Mouse (Mus musculus) G1E-ER4 (cell line): ENCODE data around the gene Sh3bgr. TPM values are rescaled to one million over a fixed set of nuclear protein-coding genes. Genes with fewer than 3 reads are reported as not detected.

Experiments used
- GATA1 ChIP-seq: IDR thresholded peaks from one replicate; pipeline ENCODE4 v1.8.0; 2012; ENCODE audit warnings: low read length, inconsistent platforms
- polyA plus RNA-seq: library from polyadenylated mRNA; stranded (reverse); fragments of >175 nt; gene quantifications from 2 replicates; pipeline ENCODE4 v1.2.3, GENCODE M21; 2012

Gene Sh3bgr
- polyA plus RNA-seq, 1 experiment = 0.09 TPM

DNA sequence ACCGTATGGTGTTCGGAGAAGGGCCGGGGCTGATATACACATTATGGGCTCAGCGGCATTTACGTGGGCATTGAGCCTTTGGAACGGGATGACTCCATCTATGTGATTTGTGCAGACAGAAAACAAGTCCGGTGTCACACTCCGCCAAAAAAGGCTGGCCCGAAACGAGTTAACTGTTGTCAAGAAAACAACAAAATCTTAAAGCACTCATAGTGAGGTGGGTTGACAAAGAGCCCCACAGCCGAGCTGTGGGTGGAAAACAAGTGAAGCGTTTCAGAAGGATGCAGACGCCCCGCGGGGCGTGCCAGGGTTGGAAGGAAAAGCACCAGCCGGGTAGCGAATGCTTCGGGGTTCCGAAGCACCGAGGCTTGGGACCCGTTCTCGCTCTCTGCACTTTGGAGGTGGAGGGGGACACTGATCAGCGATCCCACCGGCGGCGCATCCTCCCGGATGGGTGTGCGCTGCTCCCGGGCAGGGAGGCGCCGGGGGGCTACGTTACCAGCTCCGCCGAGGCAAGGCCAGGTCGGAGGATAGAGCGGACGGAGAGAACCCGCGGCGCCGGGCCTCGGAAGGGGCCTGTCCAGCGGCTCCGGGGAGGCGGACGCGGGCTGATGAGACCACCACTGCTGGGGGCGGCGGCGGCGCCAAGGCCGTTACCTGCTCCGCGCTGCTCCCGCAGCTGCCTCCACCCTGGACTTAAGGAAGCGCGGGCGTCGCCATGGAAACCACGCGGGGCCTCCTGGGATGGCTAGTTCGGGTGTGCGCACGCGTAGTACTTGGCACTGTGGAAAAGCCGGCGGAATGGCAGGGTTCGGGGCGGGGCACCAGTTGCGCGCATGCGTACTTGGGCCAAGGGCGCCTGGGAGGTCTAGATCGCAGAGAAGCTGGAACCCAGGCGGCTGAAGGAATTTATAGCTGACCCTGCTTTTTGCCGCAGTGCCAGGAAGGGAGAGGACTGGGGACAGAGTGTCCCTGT is 8.4 kb upstream of the Sh3bgr start, which contains the start of gene Lca5l:
Gene Lca5l, minus strand, starts transcription at position 741 of the 976 bp plus-strand sequence.
- no peak for TF ChIP-seq GATA1

DNA sequence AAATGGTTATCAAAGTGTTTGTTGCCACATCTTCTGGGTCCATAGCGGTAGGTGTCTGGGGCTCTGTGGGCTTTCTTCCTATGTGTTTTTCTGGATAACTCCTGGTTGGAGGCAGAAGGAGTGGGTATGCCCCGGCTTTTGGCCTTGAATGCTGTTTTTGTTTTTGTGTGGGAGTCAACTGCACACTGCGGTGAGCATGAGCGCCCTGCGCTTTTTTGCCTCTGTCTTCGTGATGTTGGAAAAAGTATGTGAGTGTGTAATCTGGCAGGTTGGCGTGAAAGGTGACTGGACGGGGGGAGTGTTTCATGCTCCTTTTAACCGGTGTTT is 415 bp downstream of the Sh3bgr start:
- TF ChIP-seq GATA1 = no peak

DNA sequence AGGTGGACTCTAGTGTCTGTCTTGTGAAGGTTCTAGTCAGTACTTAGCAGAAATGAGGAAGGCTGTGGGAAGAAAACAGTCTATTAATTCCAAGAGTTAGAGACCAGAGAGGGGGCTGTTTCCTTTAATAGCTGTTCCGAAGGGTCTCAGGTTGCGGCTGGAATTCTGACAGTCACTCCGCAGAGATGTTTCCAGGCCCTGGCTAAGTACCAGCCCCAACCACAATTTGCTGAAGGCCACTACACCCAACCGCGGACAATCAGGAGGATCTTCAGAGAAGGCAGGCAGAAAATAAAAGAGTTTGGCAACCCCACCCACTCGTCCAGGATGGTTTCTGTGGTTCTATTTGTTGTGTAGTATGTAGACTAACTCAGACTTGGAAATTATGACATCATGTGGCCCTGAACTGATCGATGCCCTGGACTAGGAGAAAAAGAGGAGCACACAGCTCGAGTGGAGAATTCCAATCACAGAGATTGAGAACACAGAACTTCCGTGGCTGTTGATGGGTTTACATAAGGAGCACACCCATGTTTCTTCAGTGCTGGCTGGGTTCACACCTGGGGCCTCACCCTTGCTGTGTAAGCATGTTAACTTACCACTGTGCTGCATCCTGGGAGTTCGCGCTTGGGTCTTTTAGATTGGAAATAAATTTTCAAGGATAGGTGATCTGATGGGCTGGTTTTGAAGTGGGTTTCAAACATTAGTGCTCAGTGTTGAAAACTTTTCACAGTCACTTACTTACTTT is 1.4 kb downstream of the Sh3bgr start:
- TF ChIP-seq GATA1 = no peak

GRCm38 (mm10) chr16:96209789-96210188 is 9.5 kb downstream of the Sh3bgr start:
- no peak for TF ChIP-seq GATA1

DNA sequence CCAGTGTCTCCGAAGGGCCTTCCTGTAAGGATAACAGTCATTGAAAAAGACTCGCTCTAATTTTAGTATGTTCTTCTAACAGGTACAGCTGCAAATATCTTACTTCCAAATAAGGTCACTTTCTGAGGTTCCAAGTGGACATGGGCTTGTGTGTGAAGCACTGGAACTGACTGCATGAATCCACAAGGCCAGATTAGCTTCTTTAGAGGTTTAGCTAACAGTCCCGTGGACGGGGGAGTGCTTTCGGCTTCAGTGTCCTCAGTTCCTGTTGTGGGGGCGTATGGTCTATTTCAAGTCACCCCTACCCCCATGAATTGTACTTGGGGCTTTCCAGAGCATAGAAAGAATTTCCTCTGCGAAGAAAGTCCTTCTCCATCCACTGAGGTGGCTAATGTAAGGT is 10.6 kb downstream of the Sh3bgr start:
- TF ChIP-seq GATA1 = no peak

DNA sequence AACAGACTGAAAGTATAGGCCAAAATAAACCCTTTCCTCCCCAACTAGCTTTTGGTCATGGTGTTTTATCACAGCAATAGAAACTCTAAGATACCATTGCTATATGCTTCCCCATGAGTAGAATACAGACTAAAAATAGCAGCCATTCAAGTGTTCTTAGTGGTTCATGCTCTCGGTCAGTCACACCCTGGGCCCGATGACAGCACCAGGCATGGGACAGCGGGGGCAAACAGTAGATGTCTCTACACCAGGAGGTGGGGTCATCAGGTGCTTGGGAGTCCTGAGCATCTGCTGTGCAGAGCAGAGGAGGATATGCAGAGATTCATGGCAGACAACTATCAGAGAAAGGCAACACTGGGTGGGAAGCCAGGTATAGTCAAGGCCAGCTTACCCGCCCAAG is 12.8 kb downstream of the Sh3bgr start:
- TF ChIP-seq GATA1 = no peak

DNA sequence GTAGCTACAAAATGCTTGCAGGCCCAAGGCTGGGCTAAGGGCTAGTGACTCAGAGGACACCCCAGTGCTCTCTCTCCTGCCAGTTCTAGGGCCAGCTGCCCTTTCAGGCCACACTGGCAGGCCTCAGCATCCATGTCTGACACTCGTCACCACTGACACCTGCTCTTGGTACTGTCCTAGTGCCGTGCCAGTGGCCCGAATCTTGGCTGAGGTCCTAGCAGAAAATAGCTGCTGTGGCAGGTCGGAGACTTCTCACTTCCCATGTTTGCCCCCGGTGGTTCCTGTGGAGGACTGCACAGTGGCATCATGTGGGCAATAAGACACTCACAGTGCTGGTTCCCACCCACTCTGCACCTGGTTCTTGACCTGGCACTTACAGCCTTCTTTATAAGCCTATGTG is 21.2 kb downstream of the Sh3bgr start:
- TF ChIP-seq GATA1 = no peak

DNA sequence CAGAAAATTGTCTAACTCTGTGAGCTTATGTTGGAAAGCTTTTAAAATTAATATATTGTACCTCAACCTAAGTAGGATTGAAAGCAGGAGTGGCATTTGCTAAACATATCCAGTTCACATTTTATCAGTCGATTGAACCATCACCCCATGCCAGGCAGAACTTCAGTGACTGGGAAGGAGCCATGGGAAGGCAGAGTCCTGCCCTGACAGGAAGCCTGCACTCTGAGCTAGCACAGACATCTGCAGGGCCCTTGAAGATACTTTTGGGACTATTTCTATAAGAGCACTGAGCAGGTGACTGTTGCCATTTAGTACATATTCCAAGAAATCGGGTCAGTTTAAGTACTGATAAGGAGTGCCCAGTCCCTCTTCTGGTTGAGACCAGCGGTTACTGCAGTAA is 21.7 kb downstream of the Sh3bgr start:
- TF ChIP-seq GATA1 = no peak

- no peak for TF ChIP-seq GATA1
These were observed 22.2 kb downstream of the Sh3bgr start for GRCm38 (mm10) chr16:96222452-96222851.

DNA sequence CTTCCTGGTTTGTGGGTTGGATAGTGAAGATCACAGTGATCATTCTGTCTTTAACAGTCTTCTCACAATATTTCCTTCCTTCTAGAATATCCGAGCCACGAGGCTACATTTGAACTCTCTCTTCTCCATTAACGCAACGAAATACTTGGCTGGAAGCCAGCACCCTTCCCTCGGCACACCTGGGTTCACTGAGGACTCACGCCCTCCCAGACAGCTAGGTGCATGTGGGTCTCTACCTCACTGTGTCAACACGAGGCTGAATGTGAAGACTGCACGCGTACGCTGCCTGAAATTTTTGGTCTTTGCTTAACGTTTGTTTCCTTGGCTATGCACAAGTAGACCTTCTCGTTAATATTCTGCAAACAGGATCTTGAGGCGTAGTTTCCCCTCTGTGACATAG is 28.2 kb downstream of the Sh3bgr start:
- no peak for TF ChIP-seq GATA1

GRCm38 (mm10) chr16:96229044-96229555 is 28.9 kb downstream of the Sh3bgr start:
- no peak for TF ChIP-seq GATA1

DNA sequence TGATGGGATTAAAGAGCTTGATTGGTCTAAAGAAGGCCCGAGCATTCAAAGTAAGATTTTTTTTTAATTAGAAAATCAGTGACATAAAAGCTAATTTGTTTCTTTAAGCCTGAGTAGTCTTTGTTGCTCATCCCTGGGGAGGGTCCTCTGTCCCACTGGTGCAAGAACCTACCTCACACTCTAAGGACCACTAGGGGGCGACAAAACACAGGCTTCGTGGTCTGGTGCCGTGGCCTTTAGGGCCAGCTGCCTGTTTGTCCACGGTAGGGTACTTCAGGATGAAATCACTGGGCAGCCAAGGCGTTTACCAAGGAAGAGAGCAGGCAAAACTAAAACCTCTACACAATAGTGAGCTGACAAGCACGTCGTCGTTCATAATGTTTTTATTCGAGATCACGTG is 30.2 kb downstream of the Sh3bgr start:
- TF ChIP-seq GATA1 = no peak

DNA sequence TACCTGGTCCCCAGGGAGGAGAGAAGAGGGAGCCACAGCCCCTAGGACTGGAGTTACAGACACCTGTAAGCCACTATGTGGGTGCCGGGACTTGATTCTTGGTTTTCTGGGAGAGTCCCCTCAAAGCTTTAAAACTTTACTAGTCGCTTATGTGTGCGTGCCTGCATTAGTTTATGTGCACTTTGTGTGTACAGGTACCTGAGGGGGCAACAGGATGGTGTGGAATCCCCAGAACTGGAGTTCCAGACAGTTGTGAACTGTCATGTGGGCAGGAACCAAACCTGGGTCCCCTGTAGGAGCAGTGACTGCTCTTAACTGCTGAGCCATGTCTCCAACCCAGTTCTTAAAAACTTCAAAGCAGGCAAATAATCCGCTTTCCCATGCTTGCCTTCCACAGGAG is 31.0 kb downstream of the Sh3bgr start:
- TF ChIP-seq GATA1 = no peak

DNA sequence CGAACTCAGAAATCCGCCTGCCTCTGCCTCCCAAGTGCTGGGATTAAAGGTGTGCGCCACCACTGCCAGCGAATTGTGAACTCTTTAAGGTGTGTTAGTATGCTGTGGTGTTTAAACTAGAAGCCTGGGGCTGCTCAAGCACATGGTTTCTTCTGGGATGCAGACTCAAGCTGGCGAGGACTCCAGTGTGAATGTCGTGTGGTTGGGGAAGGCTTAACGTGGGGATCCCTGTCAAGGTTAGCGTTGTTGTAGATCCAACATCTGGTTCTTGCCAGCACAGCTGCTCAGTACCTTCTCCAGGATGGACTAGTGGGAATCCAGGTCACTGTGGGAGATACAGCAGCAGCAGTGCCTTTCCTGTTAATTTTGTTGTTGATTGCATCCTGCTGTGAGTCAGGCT is 31.7 kb downstream of the Sh3bgr start:
- TF ChIP-seq GATA1 = no peak

GRCm38 (mm10) chr16:96233996-96234395 is 33.7 kb downstream of the Sh3bgr start:
- TF ChIP-seq GATA1 = no peak

DNA sequence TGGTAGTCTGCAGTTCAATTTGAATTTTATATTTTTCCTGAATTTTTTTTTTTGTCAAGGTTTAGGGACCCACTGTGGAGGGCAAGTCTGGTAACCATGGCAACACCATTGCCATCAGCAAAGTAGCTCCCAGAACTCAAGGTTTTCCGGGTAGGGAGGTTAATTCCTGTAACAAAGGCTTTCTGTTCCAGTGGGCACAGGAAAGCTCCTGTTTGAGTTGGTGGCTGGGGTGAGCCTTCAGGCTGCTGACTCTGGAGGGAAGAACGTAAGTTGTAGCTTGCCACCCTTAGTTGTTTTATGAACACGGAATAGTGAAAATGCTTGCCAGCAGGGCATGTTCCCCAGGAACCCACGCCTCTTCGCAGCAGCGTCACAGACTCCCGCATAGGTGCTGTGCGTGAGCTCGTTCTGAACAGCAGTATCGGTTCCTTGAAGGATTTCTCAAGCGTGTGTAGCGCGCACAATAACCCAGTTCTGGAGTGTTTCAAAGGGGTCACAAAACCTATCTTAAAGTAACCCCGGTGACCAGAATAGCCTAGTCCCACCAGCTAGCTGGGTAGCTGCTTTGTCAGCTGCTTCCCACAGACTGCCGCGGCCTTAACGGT is 35.2 kb downstream of the Sh3bgr start, which contains the start of gene B3galt5:
Gene B3galt5, plus strand, starts transcription at position 436 of the 605 bp plus-strand sequence.
- no peak for TF ChIP-seq GATA1
